Mouse (Mus musculus): Measurements from ENCODE around the gene Cmtm8.

DNA sequence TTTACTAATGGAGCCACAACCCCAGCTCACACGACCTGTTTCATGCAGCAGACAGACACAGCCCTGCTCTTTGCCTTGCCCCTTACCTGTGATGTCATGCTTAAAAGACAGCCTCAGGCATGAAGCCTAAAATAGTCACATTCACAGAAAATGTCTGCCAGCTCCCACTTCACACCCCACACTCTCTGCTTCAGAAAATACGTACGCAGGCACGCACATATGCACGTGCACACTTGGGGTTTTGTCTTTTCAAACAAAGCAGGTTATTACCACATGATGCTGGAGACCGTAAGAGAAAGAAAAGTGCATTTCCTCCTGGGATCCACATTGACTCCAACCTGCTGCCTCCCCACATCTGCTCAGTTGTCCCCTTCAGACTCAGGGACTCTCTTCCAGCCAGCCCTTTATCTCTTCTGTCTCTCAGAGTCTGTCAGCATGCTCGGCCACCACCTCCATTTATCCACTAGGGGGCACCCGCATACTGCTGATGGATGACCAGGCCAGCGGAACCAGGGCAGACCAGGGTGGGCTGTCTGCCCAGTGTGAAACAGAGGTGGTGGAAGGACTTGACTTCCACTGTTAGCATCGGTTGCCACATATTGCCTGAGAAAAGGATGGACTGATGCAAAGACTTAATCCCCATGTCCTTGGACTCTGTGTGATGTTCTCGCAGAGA, 46.5 kb downstream of the Cmtm8 start:
- TF ChIP-seq EP300 (IDR thresholded peaks at IDR 0.05; ENCODE audit: low read depth in 1 of 2, low read length in 2 of 2) (no peak), NRF1 (IDR thresholded peaks at IDR 0.05; ENCODE audit: insufficient read depth, low read depth, low read length, poor library complexity, severe bottlenecking) (no peak), CTCF (IDR thresholded peaks at IDR 0.05 in 2 of 3, conservative IDR thresholded peaks at IDR 0.05 in 1 of 3; ENCODE audit: control insufficient read depth in 1 of 3, insufficient read depth in 1 of 3, low read depth in 2 of 3, low read length in 3 of 3, poor library complexity in 1 of 3, severe bottlenecking in 1 of 3) (peak; percentile 88 to 96 (median 91)), HCFC1 (IDR thresholded peaks at IDR 0.05; ENCODE audit: low read depth, low read length) (no peak)
